Mouse (Mus musculus) hindbrain, postnatal 0 days (tissue): Measurements from ENCODE around the gene Dgkq. TPM values are rescaled to one million over a fixed set of nuclear protein-coding genes. Genes with fewer than 3 reads are reported as not detected.

Experiments used
- ATAC-seq: fragments of 200-750 bp; cut with Nextera tagmentation; 2 replicates; pipeline ENCODE4 v1.8.0; 2017; ENCODE audit warnings: mild to moderate bottlenecking, moderate TSS enrichment, moderate library complexity
- DNase-seq: peaks from one replicate; pipeline ENCODE4 v3.0.0-alpha.2; 2015; ENCODE audit warnings: low spot score
- H3K27ac ChIP-seq: fragments of 300-500 bp; sonication (generic); 2 replicates; pipeline ENCODE4 v1.5.1; 2014; ENCODE audit warnings: mild to moderate bottlenecking
- H3K27me3 ChIP-seq: fragments of 300-500 bp; sonication (generic); 2 replicates; pipeline ENCODE4 v1.6.1; 2014; ENCODE audit warnings: low read length, mixed read lengths; ENCODE audit not compliant: insufficient read depth
- H3K36me3 ChIP-seq: fragments of 300-500 bp; sonication (generic); 2 replicates; pipeline ENCODE4 v1.6.1; 2014; ENCODE audit warnings: low read length, mixed read lengths; ENCODE audit not compliant: insufficient read depth
- H3K4me1 ChIP-seq: fragments of 300-500 bp; sonication (generic); 2 replicates; pipeline ENCODE4 v1.6.1; 2014; ENCODE audit warnings: antibody characterized with exemption, low read length, mixed read lengths; ENCODE audit not compliant: insufficient read depth
- H3K4me2 ChIP-seq: fragments of 300-500 bp; sonication (generic); 2 replicates; pipeline ENCODE4 v1.6.1; 2014; ENCODE audit warnings: low read depth, mild to moderate bottlenecking, low read length, moderate library complexity, mixed read lengths
- H3K4me3 ChIP-seq: fragments of 300-500 bp; sonication (generic); 2 replicates; pipeline ENCODE4 v1.5.1; 2014; ENCODE audit warnings: low read length
- H3K9ac ChIP-seq: fragments of 300-500 bp; sonication (generic); replicated peaks from 2 replicates; pipeline ENCODE4 v1.6.1; 2014; ENCODE audit warnings: mild to moderate bottlenecking, low read length, moderate library complexity, mixed read lengths
- H3K9me3 ChIP-seq: fragments of 300-500 bp; sonication (generic); 2 replicates; pipeline ENCODE4 v1.6.1; 2016; ENCODE audit warnings: low read length, mixed read lengths
- CTCF ChIP-seq: IDR thresholded peaks from 2 replicates; pipeline ENCODE4 v1.5.1; 2016; ENCODE audit warnings: antibody characterized with exemption, control low read depth, low read depth
- WGBS: fragments of 180-500 bp; shearing (Covaris S2); extraction: QIAGEN DNeasy Blood & Tissue Kit; methylation state at CpG from one replicate; pipeline ENCODE4 v1.1.7; 2014; 5-methylcytosine and 5-hydroxymethylcytosine counted together
- polyA plus RNA-seq: library from polyadenylated mRNA; unstranded; fragments of >200 nt; fragmentation: Nextera tagmentation; extraction: Ambion mirVana; gene quantifications from 2 replicates; pipeline ENCODE4 v1.2.1, GENCODE M21; 2015
- total RNA-seq: library from RNA; depleted of rRNA; stranded (reverse); fragments of >200 nt; gene quantifications from 2 replicates; pipeline ENCODE4 v1.2.3, GENCODE M21; 2014; rRNA removed

Dgkq gene
- total RNA-seq (48.2 and 64.4 TPM in 2 replicates), polyA plus RNA-seq (19.3 and 20.0 TPM in 2 replicates)

GRCm38 (mm10) chr5:108668977-108669936, at the start of gene Dgkq:
Gene Dgkq, minus strand, starts transcription at chr5:108669672.
- Histone ChIP-seq H3K27ac (peak within 1 kb of the TSS; percentile 85), H3K4me2 (peak within 1 kb of the TSS; percentile 77), H3K9ac (peak within 1 kb of the TSS; percentile 64), H3K4me1 (no peaks in the 10 kb centered on the region; the same call in 1 of the 2 replicates), H3K4me3 (peak within 1 kb of the TSS; percentile 55), H3K27me3 (no peaks in the 10 kb centered on the region), H3K36me3 (peaks cover 6% of the 10 kb centered on the region), H3K9me3 (no peaks in the 10 kb centered on the region)
- DNase-seq = peak; percentile 91
- 5% methylated on average over 43 of the region's 43 CpGs for WGBS
- ATAC-seq = peak; percentile 91
- TF ChIP-seq CTCF = peak; percentile 81

DNA sequence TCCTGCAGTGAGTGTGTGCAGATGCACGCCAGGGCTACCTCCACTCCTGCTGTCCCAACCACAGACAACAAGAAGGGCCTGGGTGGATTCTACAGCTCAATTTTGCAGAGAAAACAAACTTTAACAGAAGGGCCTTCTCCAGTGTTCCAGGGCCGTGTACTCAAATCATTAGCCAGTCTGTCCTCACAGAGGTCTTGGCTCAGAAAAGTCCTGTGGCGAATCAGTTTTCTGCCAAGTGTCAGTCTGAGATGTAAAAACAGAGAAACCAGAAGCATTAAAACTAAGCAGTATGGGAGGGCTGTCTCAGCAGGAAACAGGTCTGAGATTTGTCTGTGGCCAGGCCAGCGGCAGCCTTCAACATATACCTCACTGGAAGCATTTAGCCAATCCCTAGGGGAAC, 48.6 kb upstream of the Dgkq start:
- ATAC-seq (peak; percentile 39; the same call in 1 of the 2 replicates), DNase-seq (peak; percentile 66)
- H3K4me3 ChIP-seq = no peak overlapping the region
- no peaks in the 10 kb centered on the region for H3K36me3 ChIP-seq
- 27% methylated on average over 4 of the region's 4 CpGs for WGBS
- H3K9me3 ChIP-seq = no peaks in the 10 kb centered on the region
- H3K4me1 ChIP-seq = no peaks in the 10 kb centered on the region
- peak overlapping the region; percentile 41; the same call in 1 of the 2 replicates for H3K27ac ChIP-seq
- no peak overlapping the region for H3K9ac ChIP-seq
- no peak overlapping the region for H3K4me2 ChIP-seq
- TF ChIP-seq CTCF = no peak
- no peaks in the 10 kb centered on the region for H3K27me3 ChIP-seq

DNA sequence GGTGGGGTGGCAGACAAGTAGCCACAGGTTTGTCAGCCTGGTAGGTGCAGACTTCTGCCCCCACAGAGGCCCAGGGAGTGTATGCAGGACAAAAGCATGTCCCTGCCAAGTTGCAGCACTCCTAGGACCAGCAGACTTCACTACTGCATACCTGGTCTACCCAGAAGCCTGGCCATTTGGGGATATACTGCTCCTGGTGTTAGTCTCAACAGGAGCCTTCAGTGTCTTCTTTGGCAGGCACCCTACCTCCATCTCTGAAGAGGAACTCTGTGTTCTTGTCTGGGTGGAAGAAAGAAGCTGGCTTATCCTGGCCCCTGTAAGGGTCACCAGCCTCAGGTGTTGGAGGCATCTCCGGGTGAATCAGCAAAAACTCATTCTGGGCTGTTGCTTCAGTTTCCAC, 46.5 kb upstream of the Dgkq start:
- H3K27me3 ChIP-seq = no peaks in the 10 kb centered on the region
- H3K4me1 ChIP-seq = no peaks in the 10 kb centered on the region
- no peak overlapping the region for H3K27ac ChIP-seq
- H3K9ac ChIP-seq = no peak overlapping the region
- ATAC-seq = no peak
- H3K36me3 ChIP-seq = no peaks in the 10 kb centered on the region
- H3K4me3 ChIP-seq = no peak overlapping the region
- no peak for DNase-seq
- H3K9me3 ChIP-seq = no peaks in the 10 kb centered on the region
- no peak for TF ChIP-seq CTCF
- 79% methylated on average over 1 of the region's 1 CpGs for WGBS
- H3K4me2 ChIP-seq = no peak overlapping the region

DNA sequence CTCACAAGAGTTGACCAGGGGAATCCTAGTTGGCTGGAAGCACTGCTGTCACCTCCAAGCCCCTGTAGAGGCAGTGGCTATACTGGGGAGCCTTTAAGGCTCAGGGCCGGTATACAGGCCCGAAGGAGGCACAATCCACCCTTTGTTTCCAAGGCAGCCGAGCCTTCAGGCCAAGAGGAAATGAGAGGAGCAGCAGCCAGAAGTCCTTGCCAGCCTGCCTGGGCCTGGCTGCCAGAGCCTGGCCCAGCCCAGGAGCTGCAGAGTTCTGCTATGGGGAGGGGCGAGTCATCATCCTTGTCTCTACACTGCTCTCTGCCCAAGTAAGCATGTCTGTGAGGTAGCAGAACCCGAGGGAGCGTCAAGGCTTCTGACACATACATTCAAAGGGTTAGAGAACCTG, 44.7 kb upstream of the Dgkq start:
- Histone ChIP-seq H3K9ac (no peak overlapping the region), H3K4me2 (no peak overlapping the region), H3K36me3 (no peaks in the 10 kb centered on the region), H3K27ac (peak overlapping the region; percentile 54; the same call in 1 of the 2 replicates), H3K9me3 (no peaks in the 10 kb centered on the region), H3K4me3 (no peak overlapping the region), H3K27me3 (no peaks in the 10 kb centered on the region), H3K4me1 (no peaks in the 10 kb centered on the region)
- DNase-seq (peak; percentile 76), ATAC-seq (peak; percentile 89)
- WGBS = 40% methylated on average over 6 of the region's 6 CpGs
- TF ChIP-seq CTCF = no peak

DNA sequence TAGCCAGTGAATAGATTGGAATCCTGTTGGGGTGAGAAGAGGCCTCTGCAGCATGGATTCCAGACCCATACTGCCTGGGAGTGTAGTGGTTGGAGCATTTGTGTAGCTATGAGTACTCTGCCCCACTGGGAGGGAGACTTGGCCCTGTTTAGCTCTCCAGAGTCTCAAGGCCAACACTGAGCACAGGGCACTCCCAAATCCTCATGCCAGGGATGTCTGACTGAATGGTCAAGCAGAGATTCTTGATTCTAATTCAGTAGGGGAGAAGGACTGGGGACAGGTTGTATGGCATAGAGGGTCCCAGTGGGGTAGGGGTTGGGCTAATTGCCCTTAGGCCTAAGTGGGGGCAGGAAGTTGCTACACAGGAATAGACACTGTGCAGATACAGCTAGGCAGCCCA, 44.2 kb upstream of the Dgkq start:
- H3K4me2 ChIP-seq = no peak overlapping the region
- peak; percentile 28; the same call in 1 of the 2 replicates for ATAC-seq
- H3K27ac ChIP-seq = peak overlapping the region; percentile 54; the same call in 1 of the 2 replicates
- no peak for TF ChIP-seq CTCF
- no peak overlapping the region for H3K9ac ChIP-seq
- no peak overlapping the region for H3K4me3 ChIP-seq
- H3K9me3 ChIP-seq = no peaks in the 10 kb centered on the region
- no peak for DNase-seq
- H3K4me1 ChIP-seq = no peaks in the 10 kb centered on the region
- no peaks in the 10 kb centered on the region for H3K36me3 ChIP-seq
- no peaks in the 10 kb centered on the region for H3K27me3 ChIP-seq

GRCm38 (mm10) chr5:108713096-108713495, 43.6 kb upstream of the Dgkq start:
- no peaks in the 10 kb centered on the region for H3K9me3 ChIP-seq
- no peaks in the 10 kb centered on the region for H3K36me3 ChIP-seq
- no peak overlapping the region for H3K4me2 ChIP-seq
- DNase-seq (no peak), ATAC-seq (no peak)
- H3K27ac ChIP-seq = peak overlapping the region; percentile 54; the same call in 1 of the 2 replicates
- 82% methylated on average over 2 of the region's 2 CpGs for WGBS
- no peak for TF ChIP-seq CTCF
- H3K4me3 ChIP-seq = no peak overlapping the region
- H3K27me3 ChIP-seq = no peaks in the 10 kb centered on the region
- H3K4me1 ChIP-seq = no peaks in the 10 kb centered on the region
- no peak overlapping the region for H3K9ac ChIP-seq

DNA sequence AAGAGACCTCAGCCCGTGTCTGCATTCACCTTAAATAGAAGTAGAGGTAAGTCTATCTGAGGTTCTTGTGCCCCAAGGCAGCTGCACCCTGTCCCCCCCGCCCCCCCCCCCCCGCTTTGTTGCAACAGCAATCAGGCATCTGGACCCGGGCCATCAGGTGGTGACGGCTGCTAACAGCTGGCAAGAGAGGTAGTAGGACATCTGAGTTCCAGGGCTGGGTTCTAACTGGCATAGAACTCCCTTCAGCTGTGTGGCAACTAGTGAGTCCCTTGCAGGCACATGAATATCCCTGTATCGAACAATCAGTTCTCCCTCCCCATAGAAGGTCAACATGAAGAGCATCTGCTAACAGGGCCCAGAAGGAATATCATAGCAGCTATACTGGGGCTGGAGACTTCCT, 42.5 kb upstream of the Dgkq start:
- WGBS = 80% methylated on average over 6 of the region's 6 CpGs
- ATAC-seq (no peak), DNase-seq (no peak)
- H3K27ac ChIP-seq = no peak overlapping the region
- TF ChIP-seq CTCF = no peak
- H3K36me3 ChIP-seq = no peaks in the 10 kb centered on the region
- H3K4me2 ChIP-seq = no peak overlapping the region
- H3K4me1 ChIP-seq = no peaks in the 10 kb centered on the region
- no peak overlapping the region for H3K9ac ChIP-seq
- H3K4me3 ChIP-seq = no peak overlapping the region
- H3K9me3 ChIP-seq = no peaks in the 10 kb centered on the region
- no peaks in the 10 kb centered on the region for H3K27me3 ChIP-seq
